Mouse (Mus musculus) kidney, postnatal 36 days (tissue): Measurements from ENCODE around the gene Hps5.
A peak's percentile ranks its signal among the peaks of the same experiment; 100 is the strongest.
"Not testable (repeated sequence)": the region's sequence is repeated elsewhere in the genome, so short reads cannot be mapped to it uniquely, and the experiment has no call there.

Experiments used
- DNase-seq, 2 experiments: peaks; one replicate each; pipeline ENCODE4 v3.0.0; 2021 to 2022; ENCODE audit warnings: mixed read lengths in 2 of 2

Gene Hps5

GRCm38 (mm10) chr7:46795287-46796205 lies at the start of gene Hps5, which contains the start of gene Gtf2h1:
Gene Hps5, minus strand, starts transcription at chr7:46796064.
Gene Gtf2h1, plus strand, starts transcription at chr7:46796103.
- DNase-seq, result peak; percentile 99 to 100

GRCm38 (mm10) chr7:46845211-46845977 lies 49.5 kb upstream of the Hps5 start:
- peak; percentile 95 to 98 for DNase-seq

GRCm38 (mm10) chr7:46843576-46843975 lies 47.7 kb upstream of the Hps5 start:
- peak in 1 of 2 experiments; percentile 43 for DNase-seq

- peak; percentile 24 to 28 for DNase-seq
These were observed 46.4 kb upstream of the Hps5 start for GRCm38 (mm10) chr7:46842278-46842677.

- DNase-seq, result no peak
These were observed 45.1 kb upstream of the Hps5 start, which contains the start of gene Ldha for GRCm38 (mm10) chr7:46840787-46841525. Gene Ldha, plus strand, starts transcription at chr7:46841475.

- DNase-seq, result peak; percentile 29 to 43
These were observed 44.5 kb upstream of the Hps5 start for GRCm38 (mm10) chr7:46840326-46840725.

GRCm38 (mm10) chr7:46839861-46840260 lies 44.0 kb upstream of the Hps5 start:
- DNase-seq, result no peak

- peak; percentile 85 to 87 for DNase-seq
These were observed 43.6 kb upstream of the Hps5 start for GRCm38 (mm10) chr7:46839446-46839845.

- DNase-seq, result peak; percentile 84 to 92
These were observed 43.0 kb upstream of the Hps5 start for GRCm38 (mm10) chr7:46838891-46839302.

GRCm38 (mm10) chr7:46838104-46838671 lies 42.3 kb upstream of the Hps5 start:
- DNase-seq, result peak; percentile 73 to 77

GRCm38 (mm10) chr7:46837073-46837472 lies 41.2 kb upstream of the Hps5 start:
- no peak for DNase-seq

- DNase-seq, result no peak
These were observed 40.5 kb upstream of the Hps5 start for GRCm38 (mm10) chr7:46836357-46836756.

GRCm38 (mm10) chr7:46834994-46835610 lies 39.2 kb upstream of the Hps5 start:
- peak; percentile 37 to 44 for DNase-seq

GRCm38 (mm10) chr7:46833670-46834255 lies 37.9 kb upstream of the Hps5 start:
- no peak for DNase-seq

- peak; percentile 88 to 93 for DNase-seq
These were observed 37.4 kb upstream of the Hps5 start for GRCm38 (mm10) chr7:46833266-46833665.

GRCm38 (mm10) chr7:46832112-46832810 lies 36.4 kb upstream of the Hps5 start:
- DNase-seq, result not testable (repeated sequence)

- DNase-seq, result no peak
These were observed 35.8 kb upstream of the Hps5 start for GRCm38 (mm10) chr7:46831693-46832092.

GRCm38 (mm10) chr7:46830799-46831590 lies 35.1 kb upstream of the Hps5 start:
- DNase-seq, result peak; percentile 35 to 51

GRCm38 (mm10) chr7:46829911-46830310 lies 34.0 kb upstream of the Hps5 start:
- DNase-seq, result peak; percentile 64 to 65

- no peak for DNase-seq
These were observed 31.9 kb upstream of the Hps5 start for GRCm38 (mm10) chr7:46827803-46828184.
